Mouse (Mus musculus) erythroid progenitor cell, adult 5-6 weeks (primary cell): ENCODE measurements around the gene Nckap5. TPM values are rescaled to one million over a fixed set of nuclear protein-coding genes. Genes with fewer than 3 reads are reported as not detected.
"Not testable (repeated sequence)": the region's sequence is repeated elsewhere in the genome, so short reads cannot be mapped to it uniquely, and the experiment has no call there.

Source experiments
- ATAC-seq: replicated peaks from 2 replicates; pipeline ENCODE4 v1.8.0; 2016; ENCODE audit warnings: moderate number of reproducible peaks, mild to moderate bottlenecking, moderate TSS enrichment, inconsistent platforms; ENCODE audit not compliant: poor library complexity, low FRiP score, severe bottlenecking
- total RNA-seq, 2 experiments: library from RNA; stranded (forward) in 1 of 2; stranded (reverse) in 1 of 2; fragments of 150-400 nt in 1 of 2; fragments of 186-747, 209-891 nt in 1 of 2; gene quantifications; 2 replicates each; pipeline versions ENCODE4 v1.2.3 to v1.2.4; 2015 to 2017; ENCODE audit warnings: low replicate concordance in 2 of 2

Nckap5 gene
- total RNA-seq, 2 experiments from 2014 or later = not detected

DNA sequence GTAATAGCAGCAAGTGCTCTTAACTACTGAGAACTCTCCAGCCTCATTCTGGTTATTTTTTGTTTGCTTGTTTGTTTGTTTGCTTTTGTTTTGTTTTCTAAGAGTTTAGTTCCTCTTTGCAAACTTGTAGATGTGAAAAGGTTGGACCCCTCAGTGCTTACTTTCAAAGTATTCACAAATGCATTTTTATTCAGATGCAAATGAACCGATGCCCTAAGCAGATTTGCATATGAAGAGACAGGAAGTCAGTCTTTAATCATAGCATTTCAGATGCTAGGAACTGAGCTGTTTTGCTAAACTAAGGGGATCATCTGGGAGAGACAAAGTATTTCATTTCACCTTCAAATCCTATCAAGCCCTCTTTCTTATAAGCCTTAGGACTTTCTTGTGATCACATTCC lies 701.5 kb downstream of the Nckap5 start:
- no peak for ATAC-seq

- ATAC-seq = no peak
Observed at GRCm38 (mm10) chr1:126123111-126123510, 707.5 kb downstream of the Nckap5 start.

DNA sequence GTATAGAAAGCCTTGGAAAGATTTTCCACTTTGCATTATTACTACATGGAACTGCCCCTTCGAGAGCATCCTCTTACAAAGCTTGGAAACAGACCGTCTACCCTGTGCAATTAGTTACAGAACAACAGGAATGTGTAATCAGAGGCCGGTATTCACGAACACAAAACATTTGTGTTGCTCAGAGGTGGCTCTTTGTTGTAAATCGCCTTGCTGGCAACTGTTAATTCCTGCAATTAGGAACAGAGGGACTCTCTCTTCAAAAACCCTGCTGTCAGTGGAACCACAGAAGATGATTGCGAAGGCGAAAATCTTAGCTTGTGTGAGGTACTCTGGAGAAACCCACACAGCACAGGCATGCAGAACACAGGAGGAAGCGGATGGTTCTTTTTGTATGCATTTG lies 710.1 kb downstream of the Nckap5 start:
- no peak for ATAC-seq

- no peak for ATAC-seq
Observed at GRCm38 (mm10) chr1:126116034-126116433, 714.6 kb downstream of the Nckap5 start.

DNA sequence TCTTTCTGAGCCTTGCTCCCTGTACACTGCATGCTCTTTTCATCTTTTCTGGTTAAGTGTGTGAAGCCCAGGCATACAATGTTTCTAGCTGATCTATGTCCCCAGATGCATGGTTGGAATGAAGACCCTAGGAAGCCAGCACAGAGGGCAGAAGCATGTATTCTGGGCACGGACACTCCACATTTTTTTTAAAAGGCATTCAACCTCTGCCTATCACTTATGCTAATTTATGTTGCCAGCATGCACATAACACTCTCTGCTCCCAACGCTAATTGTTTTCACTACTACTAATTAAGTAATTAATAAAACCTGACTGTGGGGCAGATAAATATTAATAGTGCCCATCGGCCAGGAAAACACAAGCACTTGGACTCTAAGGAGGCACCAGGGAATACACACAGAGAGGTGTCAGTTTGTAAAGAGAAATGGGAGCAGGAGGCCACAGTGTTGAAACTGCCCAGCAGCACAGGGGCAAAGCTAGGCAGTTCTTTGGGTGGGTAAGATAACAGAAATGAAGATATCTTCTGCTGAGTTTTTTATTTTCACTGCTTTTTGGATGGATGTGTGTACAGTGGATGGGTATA lies 724.8 kb downstream of the Nckap5 start:
- ATAC-seq = no peak

GRCm38 (mm10) chr1:126094346-126094745 lies 736.3 kb downstream of the Nckap5 start:
- ATAC-seq = no peak

- ATAC-seq = not testable (repeated sequence)
Observed at GRCm38 (mm10) chr1:126091979-126092378, 738.6 kb downstream of the Nckap5 start.

DNA sequence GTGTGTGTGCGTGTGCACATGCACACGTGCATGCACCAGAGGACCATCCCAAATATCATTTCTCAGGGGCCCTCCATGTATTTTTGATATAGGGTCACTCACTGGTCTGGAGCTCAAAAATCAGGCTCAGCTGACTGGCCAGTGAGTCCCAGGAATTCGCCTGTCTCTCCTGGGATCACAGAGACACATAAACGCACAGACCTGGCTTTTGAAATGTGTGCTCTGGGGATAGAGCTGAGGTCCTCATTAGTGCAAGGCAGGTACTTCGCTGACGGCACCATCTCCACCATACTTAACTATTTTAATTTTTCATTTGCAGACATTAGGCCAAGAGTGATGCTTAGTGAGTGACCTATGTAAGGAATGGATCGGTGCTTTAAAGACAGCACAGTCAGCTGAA lies 743.4 kb downstream of the Nckap5 start:
- no peak for ATAC-seq

- ATAC-seq = no peak
Observed at GRCm38 (mm10) chr1:126076312-126076711, 754.3 kb downstream of the Nckap5 start.

GRCm38 (mm10) chr1:126070861-126071260 lies 759.7 kb downstream of the Nckap5 start:
- ATAC-seq = no peak

DNA sequence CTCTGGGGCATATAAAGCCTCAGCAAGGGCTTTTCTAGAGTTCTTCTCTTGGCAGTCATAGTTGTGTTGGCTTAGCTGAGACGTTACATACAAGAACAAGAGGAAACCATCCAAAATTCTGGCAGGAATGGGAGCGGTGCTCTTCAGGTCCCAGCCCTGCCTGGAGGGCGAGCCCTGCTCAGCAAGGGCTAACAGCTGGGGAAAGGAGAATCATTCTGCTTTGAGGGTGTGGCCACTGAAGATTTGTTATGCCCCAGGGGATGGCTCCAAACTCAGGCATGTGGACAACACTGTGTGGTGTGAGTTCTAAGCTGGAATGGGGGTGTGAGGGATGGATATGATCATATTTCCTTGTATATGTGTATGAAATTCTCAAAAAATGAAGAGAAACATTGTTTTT lies 779.1 kb downstream of the Nckap5 start:
- no peak for ATAC-seq

DNA sequence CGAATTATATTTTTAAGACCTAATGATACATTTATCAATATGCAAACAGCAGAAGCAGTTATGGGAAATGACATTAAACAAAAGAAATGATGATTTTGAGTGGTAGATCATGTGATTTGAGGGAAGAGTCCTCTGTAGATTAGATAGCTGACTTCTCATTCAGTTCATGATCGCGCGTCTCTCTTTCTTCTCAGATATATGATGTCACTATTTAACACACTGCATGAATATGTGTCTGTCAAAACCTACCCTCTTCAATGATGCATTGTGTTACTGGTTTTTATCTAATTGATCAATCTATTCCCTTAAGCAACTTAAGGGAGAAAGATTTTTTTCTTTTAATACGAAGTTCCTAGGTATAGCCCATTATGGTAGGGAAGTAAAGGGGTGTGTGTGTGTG lies 787.7 kb downstream of the Nckap5 start:
- no peak for ATAC-seq

DNA sequence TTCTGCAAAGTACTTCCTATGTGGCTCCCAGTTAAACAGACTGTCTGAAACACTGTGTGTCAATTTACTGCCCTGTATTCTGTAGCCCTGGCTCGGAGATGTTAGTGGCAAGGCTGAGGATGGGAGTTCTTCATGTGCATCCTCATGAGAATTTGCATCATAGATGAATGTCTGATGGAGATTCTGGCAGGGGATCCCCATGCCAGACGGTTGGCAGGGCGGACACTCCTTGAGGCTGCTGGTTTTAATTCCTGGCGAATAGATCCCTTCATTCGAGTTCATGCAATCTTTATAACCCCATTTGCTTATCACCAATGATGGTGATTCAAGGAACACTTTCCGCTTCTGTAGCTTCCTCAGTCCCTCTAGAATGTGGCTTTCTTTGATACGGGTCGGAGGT lies 803.1 kb downstream of the Nckap5 start:
- ATAC-seq = no peak

GRCm38 (mm10) chr1:126024518-126024917 lies 806.1 kb downstream of the Nckap5 start:
- no peak for ATAC-seq

- ATAC-seq = no peak
Observed at GRCm38 (mm10) chr1:126022959-126023358, 807.6 kb downstream of the Nckap5 start.

- ATAC-seq = not testable (repeated sequence)
Observed at GRCm38 (mm10) chr1:126018654-126019053, 811.9 kb downstream of the Nckap5 start.

DNA sequence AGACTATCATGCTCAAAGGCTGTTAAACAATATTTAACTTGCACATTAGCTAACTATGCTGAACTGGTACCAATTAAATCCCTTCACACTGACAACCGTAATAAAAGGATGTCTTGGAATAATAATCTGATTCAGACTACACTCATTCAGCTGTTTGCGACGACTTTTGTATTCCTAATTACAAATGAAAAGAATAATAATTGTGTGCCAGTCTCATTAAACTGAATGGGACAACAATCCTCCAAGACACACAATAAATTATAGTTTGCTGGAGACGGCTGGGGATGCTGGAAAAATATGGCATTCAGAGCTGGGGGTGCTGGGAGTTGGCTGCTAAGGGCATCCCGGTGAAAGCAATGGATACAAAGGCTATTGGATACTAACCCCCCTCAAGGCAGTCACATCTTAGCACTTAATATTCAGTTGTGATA lies 818.9 kb downstream of the Nckap5 start:
- no peak for ATAC-seq

- ATAC-seq = no peak
Observed at GRCm38 (mm10) chr1:126007571-126007970, 823.0 kb downstream of the Nckap5 start.

GRCm38 (mm10) chr1:126005672-126006071 lies 824.9 kb downstream of the Nckap5 start:
- no peak for ATAC-seq

GRCm38 (mm10) chr1:125996540-125996939 lies 834.1 kb downstream of the Nckap5 start:
- no peak for ATAC-seq

DNA sequence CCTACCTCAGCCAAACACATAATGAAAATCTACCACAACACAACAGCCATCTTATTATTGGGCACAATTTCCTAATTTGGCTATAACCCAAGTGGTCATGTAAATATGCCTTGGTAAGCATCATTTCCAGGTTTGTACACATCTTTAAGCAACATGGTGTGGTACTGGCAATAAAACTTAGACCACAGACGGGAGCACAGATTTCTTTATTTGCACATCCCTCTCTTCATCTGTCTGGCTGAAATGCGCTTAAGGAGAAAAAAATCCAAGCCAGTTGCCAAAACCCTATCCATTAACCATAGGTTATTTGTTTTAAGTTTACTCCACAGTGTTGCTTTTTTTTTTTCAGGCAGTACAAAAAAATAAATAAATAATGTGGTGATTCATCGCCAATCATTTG lies 842.8 kb downstream of the Nckap5 start:
- no peak for ATAC-seq

DNA sequence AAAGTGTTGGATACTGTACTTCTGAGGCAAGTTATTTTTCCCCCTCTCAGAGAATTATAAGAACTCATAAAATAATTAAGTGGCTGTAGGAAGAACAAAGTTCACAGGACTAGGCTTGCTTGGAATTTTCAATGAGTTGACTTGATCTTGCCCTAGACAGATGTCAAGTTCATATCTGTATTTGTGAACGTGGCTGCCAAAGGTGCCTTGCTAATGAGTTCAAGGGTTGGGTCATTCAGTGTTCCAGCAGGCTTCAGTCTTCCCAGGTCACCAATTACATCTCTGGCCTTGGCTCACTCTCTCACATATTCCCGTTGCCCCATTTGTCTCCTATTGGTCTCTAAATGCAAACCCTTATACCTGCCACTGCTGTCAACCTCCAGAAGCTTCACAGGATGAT lies 846.0 kb downstream of the Nckap5 start:
- ATAC-seq = no peak
